Mouse (Mus musculus) 3134 (cell line): Measurements from ENCODE around the gene Wdr46.

Source experiments
- DNase-seq: peaks from one replicate; pipeline ENCODE4 v3.0.0-alpha.2; 2011; ENCODE audit warnings: low spot score; ENCODE audit not compliant: insufficient read length; ENCODE audit errors: extremely low read depth

Wdr46 gene

GRCm38 (mm10) chr17:33911052-33911812 lies 29.2 kb upstream of the Wdr46 start:
- DNase-seq, result no peak

- DNase-seq, result no peak
Observed at GRCm38 (mm10) chr17:33911813-33912414, 28.5 kb upstream of the Wdr46 start.

GRCm38 (mm10) chr17:33913264-33913663 lies 27.2 kb upstream of the Wdr46 start:
- DNase-seq, result no peak

- DNase-seq, result no peak
Observed at GRCm38 (mm10) chr17:33913905-33914304, 26.6 kb upstream of the Wdr46 start.

- DNase-seq, result no peak
Observed at GRCm38 (mm10) chr17:33914969-33915391, 25.5 kb upstream of the Wdr46 start.

GRCm38 (mm10) chr17:33915671-33916250 lies 24.7 kb upstream of the Wdr46 start, which contains the start of the genes Tapbp and Zbtb22:
TSS of gene Tapbp (plus strand) at chr17:33915899.
TSS of gene Zbtb22 (plus strand) at chr17:33915904.
- peak; percentile 95 for DNase-seq

- no peak for DNase-seq
Observed at GRCm38 (mm10) chr17:33916294-33916693, 24.2 kb upstream of the Wdr46 start.

GRCm38 (mm10) chr17:33916847-33917655 lies 23.4 kb upstream of the Wdr46 start:
- DNase-seq, result no peak

- DNase-seq, result no peak
Observed at GRCm38 (mm10) chr17:33917656-33918292, 22.7 kb upstream of the Wdr46 start.

GRCm38 (mm10) chr17:33918293-33919203 lies 21.9 kb upstream of the Wdr46 start:
- DNase-seq, result no peak

- peak; percentile 91 for DNase-seq
Observed at GRCm38 (mm10) chr17:33919351-33920281, 20.8 kb upstream of the Wdr46 start.

GRCm38 (mm10) chr17:33920282-33921097 lies 20.0 kb upstream of the Wdr46 start:
- DNase-seq, result peak; percentile 90

- no peak for DNase-seq
Observed at GRCm38 (mm10) chr17:33921361-33921760, 19.1 kb upstream of the Wdr46 start.

GRCm38 (mm10) chr17:33924577-33925283 lies 15.7 kb upstream of the Wdr46 start:
- DNase-seq, result no peak

GRCm38 (mm10) chr17:33925406-33926116 lies 14.9 kb upstream of the Wdr46 start:
- DNase-seq, result no peak

- DNase-seq, result no peak
Observed at GRCm38 (mm10) chr17:33926207-33926932, 14.1 kb upstream of the Wdr46 start.
